Mouse (Mus musculus) C2C12 (cell line): Measurements from ENCODE around the gene Lrmda. TPM values are rescaled to one million over a fixed set of nuclear protein-coding genes. Genes with fewer than 3 reads are reported as not detected.

ENCODE experiments used
- H3K27me3 ChIP-seq: one replicate; pipeline ENCODE4 v1.6.1; 2011; ENCODE audit not compliant: control insufficient read depth, insufficient read depth, insufficient read length
- H3K36me3 ChIP-seq: one replicate; pipeline ENCODE4 v1.6.1; 2011; ENCODE audit not compliant: control insufficient read depth, insufficient read depth
- H3K4me3 ChIP-seq: one replicate; pipeline ENCODE4 v1.5.1; 2011; ENCODE audit warnings: mild to moderate bottlenecking, control low read depth; ENCODE audit not compliant: poor library complexity, insufficient read depth, severe bottlenecking
- H3K79me2 ChIP-seq: one replicate; pipeline ENCODE4 v1.6.1; 2011; ENCODE audit not compliant: control insufficient read depth, insufficient read depth
- H3K79me3 ChIP-seq: one replicate; pipeline ENCODE4 v1.6.1; 2011; ENCODE audit warnings: low read depth, control low read depth
- H3ac ChIP-seq: one replicate; pipeline ENCODE3; 2011; ENCODE audit warnings: low read depth; ENCODE audit not compliant: control insufficient read depth, insufficient read length
- CEBPB ChIP-seq: IDR thresholded peaks from one replicate; pipeline ENCODE4 v1.6.1; 2011; ENCODE audit warnings: low read depth, mild to moderate bottlenecking, control low read depth, moderate library complexity
- CTCF ChIP-seq: IDR thresholded peaks from one replicate; pipeline ENCODE4 v1.5.1; 2011; ENCODE audit not compliant: control insufficient read depth, insufficient read depth, insufficient read length
- FOSL1 ChIP-seq: IDR thresholded peaks from one replicate; pipeline ENCODE4 v1.8.0; 2011; ENCODE audit warnings: mild to moderate bottlenecking, low read length; ENCODE audit not compliant: poor library complexity, insufficient read depth, severe bottlenecking
- MAX ChIP-seq: IDR thresholded peaks from one replicate; pipeline ENCODE4 v1.6.1; 2011; ENCODE audit warnings: mild to moderate bottlenecking, control low read depth
- MYOD1 ChIP-seq: IDR thresholded peaks from one replicate; pipeline ENCODE4 v1.6.1; 2011; ENCODE audit warnings: low read depth; ENCODE audit not compliant: control insufficient read depth, insufficient read length
- MYOG ChIP-seq: IDR thresholded peaks from one replicate; pipeline ENCODE4 v1.6.1; 2011; ENCODE audit not compliant: control insufficient read depth, insufficient read length; ENCODE audit errors: extremely low read depth
- USF1 ChIP-seq: IDR thresholded peaks from one replicate; pipeline ENCODE4 v1.6.1; 2011; ENCODE audit warnings: low read depth, mild to moderate bottlenecking, control low read depth, moderate library complexity
- polyA plus RNA-seq: library from polyadenylated mRNA; unstranded; fragments of >200 nt; fragmentation: generic; extraction: Trizol; gene quantifications from one replicate; pipeline ENCODE4 v1.2.1, GENCODE M21; 2012; ENCODE audit warnings: missing spikeins

The Lrmda gene
- polyA plus RNA-seq, 1 experiment: not detected

DNA sequence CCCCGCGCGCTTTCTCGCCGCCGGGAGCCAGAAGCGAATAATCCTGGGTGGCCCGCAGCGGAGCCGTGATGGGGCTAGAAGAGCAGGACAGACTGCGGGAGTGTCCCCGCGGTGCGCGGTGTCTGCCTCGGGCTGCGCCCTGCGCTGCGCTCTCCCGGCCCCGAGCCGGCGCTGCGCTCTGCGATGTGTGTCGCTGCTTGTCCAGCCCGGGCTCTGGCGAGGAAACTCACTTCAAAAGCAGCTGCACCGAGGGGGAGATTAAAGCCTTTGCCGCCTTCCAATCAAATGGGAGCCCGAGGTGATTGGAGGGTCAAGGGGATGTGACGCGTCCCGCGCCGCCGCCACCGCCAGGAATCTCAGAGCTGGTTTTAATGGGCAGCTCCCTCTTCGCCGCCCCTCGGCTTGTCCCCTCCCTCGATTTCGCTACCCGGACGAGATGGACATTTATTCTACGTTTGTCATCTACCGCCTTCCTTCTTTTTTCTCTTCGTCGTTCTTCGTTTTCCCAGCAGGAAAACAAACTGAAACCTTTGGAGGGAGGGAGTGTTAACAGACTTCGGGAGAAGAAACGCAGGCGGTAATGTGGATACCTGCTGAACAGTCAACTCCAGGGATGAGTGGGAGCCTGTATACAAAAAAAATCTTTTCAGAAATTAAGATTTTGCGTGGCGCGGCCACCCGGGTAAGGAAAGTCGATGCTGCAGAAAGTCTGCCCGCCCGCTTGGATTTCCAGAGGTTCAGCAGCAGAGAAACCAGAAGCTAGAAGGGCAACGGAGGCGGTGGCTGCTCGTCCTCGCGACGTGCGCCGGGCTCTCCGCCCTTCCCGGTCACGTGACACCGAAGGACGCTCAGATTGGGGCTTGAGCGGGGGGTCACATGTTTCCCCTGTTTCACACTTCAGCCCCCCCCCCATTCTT lies 31.6 kb upstream of the Lrmda start:
- peak overlapping the region; percentile 87 for H3ac ChIP-seq
- peak overlapping the region; percentile 52 for H3K4me3 ChIP-seq
- no peaks in the 10 kb centered on the region for H3K27me3 ChIP-seq
- H3K79me3 ChIP-seq: no peaks in the 10 kb centered on the region
- H3K79me2 ChIP-seq: peaks cover 7% of the 10 kb centered on the region
- no peaks in the 10 kb centered on the region for H3K36me3 ChIP-seq
- no peak for TF ChIP-seq CEBPB
- TF ChIP-seq MYOG: no peak
- peak; percentile 87 for TF ChIP-seq USF1

DNA sequence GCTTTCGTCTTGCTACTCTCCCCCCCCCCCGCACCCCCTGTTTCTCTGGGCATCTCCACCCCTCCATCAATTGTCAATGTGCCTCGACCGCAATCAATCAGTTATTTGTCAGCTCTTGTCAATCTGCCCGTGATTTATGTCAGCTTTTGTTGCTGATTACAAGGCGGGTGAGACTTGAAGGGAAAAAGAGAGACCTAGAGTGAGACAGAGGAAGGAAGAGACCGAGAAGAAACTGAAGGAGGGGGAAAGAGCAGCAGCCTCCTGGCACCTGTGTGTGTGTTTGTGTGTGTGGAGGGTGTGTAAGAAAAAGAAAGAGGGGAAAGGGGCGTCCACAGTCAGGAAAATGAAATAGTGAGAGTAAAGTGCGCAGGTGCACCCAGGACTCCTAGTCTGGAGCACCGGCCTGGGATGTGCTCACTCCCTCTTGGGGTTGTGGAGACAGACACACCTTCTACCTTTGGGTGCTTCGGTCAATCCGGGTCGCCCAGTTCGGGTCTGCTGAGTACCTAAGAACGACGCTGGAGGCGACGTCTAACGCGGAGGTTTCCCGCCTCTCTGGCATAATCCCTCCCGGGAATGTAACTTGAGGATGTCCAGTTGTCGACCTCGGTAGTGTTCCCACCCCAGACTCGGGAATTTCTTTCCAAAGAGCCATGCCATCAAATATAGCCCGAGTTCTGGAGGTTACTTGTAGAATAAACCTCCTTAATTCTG lies 30.8 kb upstream of the Lrmda start:
- no peak overlapping the region for H3ac ChIP-seq
- H3K27me3 ChIP-seq: no peaks in the 10 kb centered on the region
- H3K4me3 ChIP-seq: no peak overlapping the region
- H3K79me3 ChIP-seq: no peaks in the 10 kb centered on the region
- TF ChIP-seq MYOD1: no peak
- no peak for TF ChIP-seq USF1
- TF ChIP-seq MYOG: no peak
- no peak for TF ChIP-seq FOSL1
- no peak for TF ChIP-seq CTCF
- no peak for TF ChIP-seq MAX
- peaks cover 7% of the 10 kb centered on the region for H3K79me2 ChIP-seq
- no peaks in the 10 kb centered on the region for H3K36me3 ChIP-seq

DNA sequence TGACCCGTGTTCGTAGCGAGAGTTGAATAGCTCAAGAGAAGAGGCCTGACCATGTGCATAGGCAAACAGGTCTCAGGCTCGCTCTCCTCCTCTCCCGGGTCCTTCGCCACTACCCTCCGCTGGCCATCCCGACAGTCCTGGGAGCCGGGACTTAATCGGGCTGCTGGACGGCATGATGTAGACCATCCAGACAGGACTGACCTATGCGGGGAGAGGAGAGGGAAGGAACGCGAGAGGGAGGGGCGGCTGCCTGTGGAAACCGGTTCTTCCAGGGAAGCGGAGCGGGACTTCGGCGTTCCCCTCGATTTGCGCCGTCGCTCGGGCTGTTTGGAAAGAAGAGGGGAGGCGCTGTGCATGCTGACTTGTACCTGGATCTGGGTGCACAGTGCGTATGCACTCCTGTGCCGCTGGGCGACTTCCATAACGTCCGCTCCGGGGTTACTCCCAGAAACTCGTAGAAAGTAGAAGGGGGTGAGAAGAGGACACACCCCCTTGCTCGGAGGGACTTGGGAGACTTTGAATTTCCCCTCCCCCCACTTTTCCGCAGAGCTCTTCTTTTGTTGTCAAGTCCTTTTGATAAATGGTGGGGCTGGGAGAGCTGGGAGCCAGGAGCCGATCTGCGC lies 30.1 kb upstream of the Lrmda start, which contains the start of gene Zfp503:
Zfp503 (minus strand) TSS at position 311 of the 623 bp plus-strand sequence.
- no peak for TF ChIP-seq FOSL1
- no peak for TF ChIP-seq USF1
- TF ChIP-seq MAX: no peak
- TF ChIP-seq CTCF: no peak
- TF ChIP-seq MYOD1: no peak
- no peak for TF ChIP-seq MYOG
- no peak for TF ChIP-seq CEBPB
- Histone ChIP-seq H3K27me3 (no peaks in the 10 kb centered on the region), H3K79me3 (no peaks in the 10 kb centered on the region), H3K4me3 (no peak within 1 kb of the TSS), H3K79me2 (peaks cover 7% of the 10 kb centered on the region), H3K36me3 (no peaks in the 10 kb centered on the region), H3ac (no peak within 1 kb of the TSS)

DNA sequence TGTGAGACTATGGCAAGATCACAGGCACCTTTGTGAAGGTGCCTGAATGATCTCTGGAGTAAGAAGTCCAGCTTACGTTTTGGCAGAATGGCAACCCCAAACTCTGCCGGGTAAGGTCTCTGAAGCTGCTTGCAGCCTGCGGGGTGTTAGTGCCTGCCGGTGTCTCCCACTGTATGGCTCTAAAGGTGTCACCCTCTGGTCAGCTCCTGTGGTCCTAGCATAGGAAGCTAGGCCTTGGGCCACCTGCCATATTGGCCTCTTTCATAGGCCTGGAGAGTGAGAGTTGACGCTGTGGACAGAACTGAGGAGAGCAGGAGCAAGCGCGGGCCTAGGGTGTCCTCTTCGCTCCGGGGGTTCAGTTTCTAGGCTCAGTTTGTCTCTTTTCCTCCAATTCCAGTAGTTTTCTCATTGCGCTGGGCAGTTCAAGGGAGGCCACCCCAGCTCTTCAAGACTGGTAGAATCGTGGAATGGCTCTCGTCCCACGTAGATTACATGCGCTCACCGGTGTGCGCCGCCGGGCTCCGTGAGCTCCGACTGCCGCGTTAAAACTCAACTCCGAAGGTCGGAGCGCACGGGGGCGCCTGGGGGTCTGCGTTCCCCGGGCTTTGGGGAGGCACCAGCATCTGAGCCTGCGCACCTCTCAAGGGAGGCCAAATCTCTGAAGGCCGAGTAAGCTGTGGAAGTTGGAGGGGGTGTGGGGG lies 29.0 kb upstream of the Lrmda start:
- Histone ChIP-seq H3K27me3 (no peaks in the 10 kb centered on the region), H3ac (no peak overlapping the region), H3K79me2 (peaks cover 7% of the 10 kb centered on the region), H3K36me3 (no peaks in the 10 kb centered on the region), H3K4me3 (no peak overlapping the region), H3K79me3 (no peaks in the 10 kb centered on the region)
- TF ChIP-seq CEBPB (no peak), FOSL1 (no peak), MAX (no peak), CTCF (no peak), MYOG (no peak), MYOD1 (no peak), USF1 (no peak)

DNA sequence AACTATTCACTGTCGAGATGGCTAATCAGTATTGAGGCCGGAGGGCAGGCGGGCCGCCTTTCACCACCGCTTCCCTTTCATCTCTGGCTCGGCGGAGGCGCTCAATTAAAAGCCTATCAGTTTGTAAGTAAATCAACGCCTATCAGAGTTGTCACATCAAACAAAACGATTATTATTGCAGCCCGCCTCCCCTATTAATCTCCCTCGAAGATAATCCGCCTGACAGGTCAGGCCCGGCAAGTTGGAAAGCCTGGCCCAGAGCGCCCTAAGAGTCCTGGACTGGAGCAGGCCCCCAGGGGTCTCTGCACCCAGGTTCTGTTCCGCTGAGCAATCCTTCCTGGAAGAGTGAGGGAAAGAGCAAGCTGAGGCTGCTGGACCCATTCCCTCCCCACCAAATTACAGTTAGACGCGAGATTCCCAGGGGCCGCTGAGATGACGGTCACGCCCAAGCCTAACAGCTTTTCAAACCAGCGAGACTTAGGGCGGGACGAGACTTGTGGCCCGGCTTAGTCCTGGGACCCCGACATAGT lies 28.2 kb upstream of the Lrmda start:
- no peak for TF ChIP-seq CTCF
- no peak for TF ChIP-seq CEBPB
- no peak for TF ChIP-seq FOSL1
- no peak for TF ChIP-seq USF1
- Histone ChIP-seq H3ac (no peak overlapping the region), H3K79me3 (no peaks in the 10 kb centered on the region), H3K79me2 (peaks cover 5% of the 10 kb centered on the region), H3K27me3 (no peaks in the 10 kb centered on the region), H3K4me3 (no peak overlapping the region), H3K36me3 (no peaks in the 10 kb centered on the region)
